Mouse (Mus musculus): ENCODE measurements around the gene Cyp27a1. TPM values are rescaled to one million over a fixed set of nuclear protein-coding genes. Genes with fewer than 3 reads are reported as not detected.

The Cyp27a1 gene
- polyA plus RNA-seq, 1 experiment from 2014 or later, result 4.6 TPM

DNA sequence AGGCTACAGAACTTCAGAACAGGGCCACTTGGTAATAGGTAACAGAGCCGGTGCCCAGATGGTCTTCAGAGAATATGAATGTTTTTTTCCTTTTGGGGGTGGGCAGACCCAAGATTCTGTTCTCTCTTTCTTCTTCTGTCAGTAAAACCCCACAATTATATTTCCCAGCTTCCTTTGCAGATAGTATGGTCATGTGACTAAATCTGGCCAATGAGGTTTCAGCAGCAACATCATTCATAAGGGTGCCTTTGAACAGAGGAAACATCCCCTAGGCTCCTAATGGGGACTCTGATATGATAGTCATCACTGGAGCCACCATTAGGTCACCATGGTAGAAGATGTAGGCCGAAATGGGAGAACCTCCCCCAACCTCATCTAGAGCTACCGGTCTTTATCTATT, 39.5 kb downstream of the Cyp27a1 start:
- no peaks in the 10 kb centered on the region; the same call in none of the 2 replicates for H3K4me1 ChIP-seq (replicated peaks; ENCODE audit: control insufficient read depth, insufficient read depth, low read length)
- H3K27ac ChIP-seq (ENCODE audit: low read depth, low read length), result no peak overlapping the region
- no peak for TF ChIP-seq CTCF (IDR thresholded peaks at IDR 0.05; ENCODE audit: low read depth)
- no peak overlapping the region for H3K4me3 ChIP-seq (ENCODE audit: low read depth, low read length)
- H3K9ac ChIP-seq (ENCODE audit: low read depth, low read length), result no peak overlapping the region
- no peak overlapping the region for H3K4me2 ChIP-seq (replicated peaks; ENCODE audit: low read depth)
- 0 out of 2 replicates have a peak, but pooled peaks cover 3% of the 10 kb centered on the region for H3K27me3 ChIP-seq (replicated peaks; ENCODE audit: control insufficient read depth, insufficient read depth, low read length)
- WGBS, result 93% methylated on average over 3 of the region's 3 CpGs
- H3K9me3 ChIP-seq (ENCODE audit: control insufficient read depth), result no peaks in the 10 kb centered on the region
- no peak for ATAC-seq
- H3K36me3 ChIP-seq (ENCODE audit: control insufficient read depth, insufficient read depth), result no peaks in the 10 kb centered on the region

DNA sequence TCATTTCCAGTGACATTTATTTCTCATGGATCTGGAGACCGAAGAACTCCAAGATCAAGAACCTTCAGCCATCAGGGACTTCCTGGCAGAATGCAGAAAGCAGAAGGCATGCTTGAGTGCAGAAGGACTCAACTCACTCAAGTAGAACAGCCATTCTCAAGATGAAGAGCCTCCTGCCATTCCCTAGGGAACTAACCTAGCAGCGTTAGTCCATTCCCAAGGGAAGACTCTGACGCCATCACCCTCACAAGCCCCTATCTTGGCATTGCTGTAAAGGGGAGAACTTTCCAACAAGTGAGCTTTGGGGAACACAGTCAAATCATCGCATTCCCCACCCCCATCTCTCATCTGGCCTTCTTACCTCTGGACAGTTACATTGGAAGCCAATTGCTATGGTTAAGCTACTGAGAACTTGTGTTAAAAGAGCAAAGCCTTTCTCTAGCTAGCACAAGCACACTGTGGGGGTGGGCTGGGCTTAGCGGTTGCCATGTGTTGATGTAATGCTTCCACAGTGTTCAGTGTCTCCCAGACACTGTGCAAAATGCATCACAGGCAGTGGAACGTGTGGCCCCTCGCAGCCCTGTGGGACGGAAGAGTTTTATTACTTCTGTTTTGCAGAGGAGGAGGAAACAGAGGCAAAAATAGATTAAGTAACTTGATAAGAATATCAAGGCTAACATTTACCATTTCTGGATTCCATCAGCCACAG, 40.0 kb downstream of the Cyp27a1 start:
- no peak for TF ChIP-seq CTCF (IDR thresholded peaks at IDR 0.05; ENCODE audit: low read depth)
- 65% methylated on average over 8 of the region's 8 CpGs for WGBS
- H3K4me1 ChIP-seq (replicated peaks; ENCODE audit: control insufficient read depth, insufficient read depth, low read length), result no peaks in the 10 kb centered on the region; the same call in none of the 2 replicates
- no peaks in the 10 kb centered on the region for H3K36me3 ChIP-seq (ENCODE audit: control insufficient read depth, insufficient read depth)
- H3K9me3 ChIP-seq (ENCODE audit: control insufficient read depth), result no peaks in the 10 kb centered on the region
- no peak overlapping the region for H3K4me3 ChIP-seq (ENCODE audit: low read depth, low read length)
- no peak for ATAC-seq
- no peak overlapping the region for H3K27ac ChIP-seq (ENCODE audit: low read depth, low read length)
- 0 out of 2 replicates have a peak, but pooled peaks cover 3% of the 10 kb centered on the region for H3K27me3 ChIP-seq (replicated peaks; ENCODE audit: control insufficient read depth, insufficient read depth, low read length)
- no peak overlapping the region for H3K9ac ChIP-seq (ENCODE audit: low read depth, low read length)
- no peak overlapping the region for H3K4me2 ChIP-seq (replicated peaks; ENCODE audit: low read depth)

DNA sequence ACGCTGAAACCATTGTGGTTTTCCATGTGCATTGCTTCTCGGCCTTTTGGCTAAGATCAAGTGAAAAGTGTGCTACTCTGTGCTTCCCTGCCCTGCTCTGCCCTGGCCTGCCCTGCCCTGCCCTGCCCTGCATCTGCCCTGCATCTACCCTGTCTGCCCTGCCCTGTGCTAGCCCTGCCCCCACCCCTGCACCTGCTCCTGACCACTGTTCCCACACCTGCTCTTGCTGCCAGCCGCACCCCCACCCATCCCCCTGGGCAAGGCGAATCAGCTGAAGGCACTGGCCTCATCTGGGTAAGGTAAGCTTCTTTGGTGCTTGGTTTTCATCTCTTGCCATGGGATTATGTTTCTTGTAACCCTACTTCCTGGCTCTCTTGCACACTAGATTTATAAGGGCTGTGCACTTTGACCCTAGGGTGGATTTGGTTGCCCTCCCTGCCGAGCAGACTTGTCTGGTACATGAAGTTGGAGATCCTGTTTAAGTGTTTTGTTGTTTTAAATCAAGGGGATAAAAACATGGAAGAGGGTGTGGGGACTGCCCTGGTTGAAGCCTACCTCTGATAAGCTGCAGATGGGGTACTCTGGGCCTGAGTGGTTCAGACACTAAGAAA, 40.9 kb downstream of the Cyp27a1 start:
- Histone ChIP-seq H3K4me2 (replicated peaks; ENCODE audit: low read depth) (no peak overlapping the region), H3K4me3 (ENCODE audit: low read depth, low read length) (no peak overlapping the region), H3K4me1 (replicated peaks; ENCODE audit: control insufficient read depth, insufficient read depth, low read length) (no peaks in the 10 kb centered on the region; the same call in 1 of the 2 replicates), H3K9me3 (ENCODE audit: control insufficient read depth) (no peaks in the 10 kb centered on the region), H3K36me3 (ENCODE audit: control insufficient read depth, insufficient read depth) (no peaks in the 10 kb centered on the region), H3K27me3 (replicated peaks; ENCODE audit: control insufficient read depth, insufficient read depth, low read length) (0 out of 2 replicates have a peak, but pooled peaks cover under 1% of the 10 kb centered on the region), H3K9ac (ENCODE audit: low read depth, low read length) (no peak overlapping the region), H3K27ac (ENCODE audit: low read depth, low read length) (no peak overlapping the region)
- 42% methylated on average over 5 of the region's 5 CpGs for WGBS
- peak; percentile 93 for ATAC-seq
- no peak for TF ChIP-seq CTCF (IDR thresholded peaks at IDR 0.05; ENCODE audit: low read depth)

DNA sequence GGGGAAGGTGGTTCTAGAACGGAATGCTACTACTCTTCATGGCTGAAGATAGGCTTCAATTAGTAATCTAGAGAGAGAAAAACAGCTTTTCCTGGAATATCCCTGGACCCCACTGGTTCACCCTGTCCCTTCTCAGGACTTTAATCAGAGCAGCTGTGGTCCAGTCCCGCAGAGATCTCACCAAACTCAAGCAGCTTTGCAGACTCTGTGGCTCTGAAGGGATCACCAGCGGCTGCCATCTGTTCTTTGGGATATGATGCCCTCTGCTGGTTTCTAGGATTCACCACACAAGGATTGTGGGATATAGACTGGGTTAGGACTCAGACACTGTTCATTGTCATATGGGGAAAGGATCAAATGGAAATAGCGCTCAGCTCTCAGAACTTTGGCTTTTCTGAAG, 46.4 kb downstream of the Cyp27a1 start:
- Histone ChIP-seq H3K27me3 (replicated peaks; ENCODE audit: control insufficient read depth, insufficient read depth, low read length) (peaks cover 11% of the 10 kb centered on the region; the same call in 1 of the 2 replicates), H3K4me2 (replicated peaks; ENCODE audit: low read depth) (no peak overlapping the region), H3K4me1 (replicated peaks; ENCODE audit: control insufficient read depth, insufficient read depth, low read length) (no peaks in the 10 kb centered on the region), H3K9me3 (ENCODE audit: control insufficient read depth) (no peaks in the 10 kb centered on the region), H3K36me3 (ENCODE audit: control insufficient read depth, insufficient read depth) (no peaks in the 10 kb centered on the region), H3K27ac (ENCODE audit: low read depth, low read length) (no peak overlapping the region), H3K4me3 (ENCODE audit: low read depth, low read length) (no peak overlapping the region), H3K9ac (ENCODE audit: low read depth, low read length) (no peak overlapping the region)
- ATAC-seq, result peak; percentile 62
- TF ChIP-seq CTCF (IDR thresholded peaks at IDR 0.05; ENCODE audit: low read depth), result peak; percentile 90
- WGBS, result 27% methylated on average over 4 of the region's 4 CpGs

DNA sequence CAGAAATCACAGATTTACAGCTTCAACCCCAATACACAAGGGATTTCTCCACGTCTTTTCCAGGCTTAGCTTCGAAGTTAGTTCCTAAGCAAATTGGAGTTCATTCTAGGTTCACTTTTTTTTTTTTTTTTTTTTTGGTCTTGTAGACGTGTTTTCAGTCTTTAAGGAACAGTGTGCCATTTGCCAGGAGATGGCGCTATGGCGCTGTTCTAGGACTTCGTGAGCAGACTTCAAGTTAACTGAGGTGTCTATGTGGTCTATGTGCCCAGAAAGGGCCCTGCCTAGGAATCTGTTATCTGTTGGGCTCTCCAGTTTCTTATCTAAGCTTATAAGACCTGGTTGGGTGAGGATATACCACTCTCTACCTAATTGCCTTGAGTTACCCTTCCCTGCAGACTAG, 49.7 kb downstream of the Cyp27a1 start:
- peak; percentile 79 for TF ChIP-seq CTCF (IDR thresholded peaks at IDR 0.05; ENCODE audit: low read depth)
- Histone ChIP-seq H3K4me2 (replicated peaks; ENCODE audit: low read depth) (no peak overlapping the region), H3K4me1 (replicated peaks; ENCODE audit: control insufficient read depth, insufficient read depth, low read length) (no peaks in the 10 kb centered on the region), H3K4me3 (ENCODE audit: low read depth, low read length) (no peak overlapping the region), H3K27ac (ENCODE audit: low read depth, low read length) (no peak overlapping the region), H3K36me3 (ENCODE audit: control insufficient read depth, insufficient read depth) (no peaks in the 10 kb centered on the region), H3K9ac (ENCODE audit: low read depth, low read length) (no peak overlapping the region), H3K27me3 (replicated peaks; ENCODE audit: control insufficient read depth, insufficient read depth, low read length) (peaks cover 20% of the 10 kb centered on the region; the same call in 1 of the 2 replicates), H3K9me3 (ENCODE audit: control insufficient read depth) (no peaks in the 10 kb centered on the region)
- 3% methylated on average over 6 of the region's 6 CpGs for WGBS
- ATAC-seq, result no peak

DNA sequence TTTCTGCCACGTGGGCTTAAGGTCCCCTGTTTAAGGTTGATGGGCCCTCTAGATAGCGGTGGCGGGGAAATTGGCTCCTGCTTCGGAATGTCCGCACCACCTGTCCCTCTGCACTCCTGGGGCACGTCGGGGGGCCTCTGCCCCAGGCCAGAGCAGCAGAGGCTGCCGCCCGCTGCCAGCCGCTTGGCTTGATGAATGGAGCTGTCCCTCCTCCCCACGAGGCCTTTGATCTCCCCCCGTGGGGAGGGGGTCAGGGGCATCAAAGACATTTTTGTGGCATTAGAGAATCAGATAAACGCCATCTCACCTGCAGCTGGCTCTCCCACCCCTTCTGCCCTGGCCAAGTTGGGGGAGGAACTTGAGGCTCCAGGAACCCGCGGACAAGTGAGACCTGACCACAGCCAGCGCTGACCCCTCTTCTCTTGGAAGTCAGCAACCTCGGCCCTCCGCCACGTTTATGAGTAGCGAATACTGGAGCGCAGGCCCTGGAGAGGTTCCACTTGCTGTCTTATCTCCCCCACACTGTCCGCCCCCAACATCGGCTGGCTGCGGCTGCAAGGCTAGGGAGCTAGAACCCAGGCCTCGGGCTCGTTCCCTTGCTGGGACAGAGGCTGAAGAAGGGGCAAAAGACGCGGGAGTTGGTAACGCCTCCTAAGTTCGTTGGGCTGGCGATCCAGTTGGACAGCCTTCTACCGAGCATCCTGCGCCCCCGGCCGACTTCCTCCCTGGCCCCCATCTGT, 57.5 kb downstream of the Cyp27a1 start:
- no peak overlapping the region for H3K27ac ChIP-seq (ENCODE audit: low read depth, low read length)
- peaks cover 80% of the 10 kb centered on the region for H3K27me3 ChIP-seq (replicated peaks; ENCODE audit: control insufficient read depth, insufficient read depth, low read length)
- whole genome bisulfite sequencing, result 2% methylated on average over 35 of the region's 35 CpGs
- TF ChIP-seq CTCF (IDR thresholded peaks at IDR 0.05; ENCODE audit: low read depth), result no peak
- no peaks in the 10 kb centered on the region; the same call in 1 of the 2 replicates for H3K4me1 ChIP-seq (replicated peaks; ENCODE audit: control insufficient read depth, insufficient read depth, low read length)
- H3K9me3 ChIP-seq (ENCODE audit: control insufficient read depth), result no peaks in the 10 kb centered on the region
- H3K4me3 ChIP-seq (ENCODE audit: low read depth, low read length), result peak overlapping the region; percentile 41
- H3K4me2 ChIP-seq (replicated peaks; ENCODE audit: low read depth), result peak overlapping the region; percentile 78
- no peak for ATAC-seq
- no peak overlapping the region for H3K9ac ChIP-seq (ENCODE audit: low read depth, low read length)
- H3K36me3 ChIP-seq (ENCODE audit: control insufficient read depth, insufficient read depth), result no peaks in the 10 kb centered on the region
